Mouse (Mus musculus) MEL (cell line): ENCODE data around the gene Pgs1. TPM values are rescaled to one million over a fixed set of nuclear protein-coding genes. Genes with fewer than 3 reads are reported as not detected.

Source experiments
- DNase-seq: peaks from one replicate; pipeline ENCODE4 v3.0.0; 2011; ENCODE audit warnings: low read depth, low spot score
- H3K27ac ChIP-seq: 2 replicates; pipeline ENCODE4 v1.5.1; 2012; ENCODE audit warnings: low read depth, mild to moderate bottlenecking, control low read depth, low read length, moderate library complexity; ENCODE audit not compliant: control insufficient read depth
- H3K27me3 ChIP-seq, 2 experiments: fragments of 150-350 bp in 1 of 2; sonication (generic) in 1 of 2; 2 replicates each; pipeline ENCODE4 v1.6.1; 2012; ENCODE audit warnings: low read length in 2 of 2, mild to moderate bottlenecking in 2 of 2, improper control_type of control experiment in 1 of 2, moderate library complexity in 1 of 2; ENCODE audit not compliant: insufficient read depth in 2 of 2, control insufficient read depth in 1 of 2
- H3K36me3 ChIP-seq, 2 experiments: 2 replicates each; pipeline ENCODE4 v1.6.1; 2012 to 2014; ENCODE audit warnings: low read length in 2 of 2, improper control_type of control experiment in 1 of 2, inconsistent platforms in 1 of 2, mild to moderate bottlenecking in 1 of 2; ENCODE audit not compliant: insufficient read depth in 2 of 2, control insufficient read depth in 1 of 2
- H3K4me1 ChIP-seq, 2 experiments: fragments of 150-350 bp in 1 of 2; sonication (generic) in 1 of 2; 2 replicates each; pipeline ENCODE4 v1.6.1; 2012; ENCODE audit warnings: low read length in 2 of 2, improper control_type of control experiment in 1 of 2, mild to moderate bottlenecking in 1 of 2; ENCODE audit not compliant: insufficient read depth in 2 of 2, control insufficient read depth in 1 of 2
- H3K4me3 ChIP-seq, 2 experiments: fragments of 150-350 bp in 1 of 2; sonication (generic) in 1 of 2; 2 replicates each; pipeline ENCODE4 v1.5.1; 2012; ENCODE audit warnings: low read depth in 2 of 2, low read length in 2 of 2, mild to moderate bottlenecking in 2 of 2, moderate library complexity in 2 of 2, control low read depth in 1 of 2, improper control_type of control experiment in 1 of 2; ENCODE audit not compliant: control insufficient read depth in 1 of 2, insufficient read depth in 1 of 2
- H3K79me2 ChIP-seq: 2 replicates; pipeline ENCODE4 v1.6.1; 2012; ENCODE audit warnings: mild to moderate bottlenecking, low read length, moderate library complexity; ENCODE audit not compliant: control insufficient read depth, poor library complexity, insufficient read depth
- H3K9ac ChIP-seq: 2 replicates; pipeline ENCODE4 v1.6.1; 2012; ENCODE audit warnings: low read depth, mild to moderate bottlenecking, control low read depth, low read length, moderate library complexity; ENCODE audit not compliant: control insufficient read depth, poor library complexity, severe bottlenecking
- H3K9me3 ChIP-seq: fragments of 150-350 bp; sonication (generic); replicated peaks from 2 replicates; pipeline ENCODE4 v1.6.1; 2012; ENCODE audit warnings: mild to moderate bottlenecking, low read length, improper control_type of control experiment, moderate library complexity; ENCODE audit not compliant: insufficient read depth
- ELF1 ChIP-seq: IDR thresholded peaks from 2 replicates; pipeline ENCODE4 v1.6.1; 2014; ENCODE audit warnings: low read depth, mild to moderate bottlenecking, inconsistent platforms, low read length, improper control_type of control experiment, moderate library complexity
- EP300 ChIP-seq, 2 experiments: IDR thresholded peaks; 2 replicates each; pipeline ENCODE4 v1.6.1; 2011; ENCODE audit warnings: improper control_type of control experiment in 2 of 2, low read length in 2 of 2, low read depth in 1 of 2, mild to moderate bottlenecking in 1 of 2
- ETS1 ChIP-seq: IDR thresholded peaks from 2 replicates; pipeline ENCODE4 v1.6.1; 2012; ENCODE audit warnings: low read depth, mild to moderate bottlenecking, inconsistent platforms, low read length, improper control_type of control experiment, moderate library complexity
- GABPA ChIP-seq: IDR thresholded peaks from 2 replicates; pipeline ENCODE4 v1.6.1; 2012; ENCODE audit warnings: low read depth, mild to moderate bottlenecking, inconsistent platforms, low read length, improper control_type of control experiment, moderate library complexity
- GATA1 ChIP-seq: IDR thresholded peaks from 2 replicates; pipeline ENCODE4 v1.6.1; 2011; ENCODE audit warnings: low read depth, low read length, improper control_type of control experiment
- JUND ChIP-seq: IDR thresholded peaks from 2 replicates; pipeline ENCODE4 v1.6.1; 2011; ENCODE audit warnings: low read depth, mild to moderate bottlenecking, improper control_type of control experiment, low read length
- KAT2A ChIP-seq: conservative IDR thresholded peaks from 2 replicates; pipeline ENCODE4 v1.6.1; 2012; ENCODE audit warnings: low read depth, low read length, improper control_type of control experiment, inconsistent platforms
- MAFK ChIP-seq: IDR thresholded peaks from 2 replicates; pipeline ENCODE4 v1.6.1; 2011; ENCODE audit warnings: low read depth, mild to moderate bottlenecking, low read length, improper control_type of control experiment, borderline replicate concordance
- MAX ChIP-seq: IDR thresholded peaks from 2 replicates; pipeline ENCODE4 v1.6.1; 2011; ENCODE audit warnings: low read length, improper control_type of control experiment
- MEF2A ChIP-seq: IDR thresholded peaks from 2 replicates; pipeline ENCODE4 v1.6.1; 2014; ENCODE audit warnings: low read depth, mild to moderate bottlenecking, inconsistent platforms, low read length, improper control_type of control experiment; ENCODE audit not compliant: poor library complexity, insufficient replicate concordance, severe bottlenecking; ENCODE audit errors: extremely low read depth
- MXI1 ChIP-seq: IDR thresholded peaks from 2 replicates; pipeline ENCODE4 v1.6.1; 2011; ENCODE audit warnings: mild to moderate bottlenecking, low read depth, low read length, improper control_type of control experiment
- MYB ChIP-seq: IDR thresholded peaks from 2 replicates; pipeline ENCODE4 v1.6.1; 2011; ENCODE audit warnings: mild to moderate bottlenecking, low read depth, low read length, improper control_type of control experiment
- MYC ChIP-seq: IDR thresholded peaks from 2 replicates; pipeline ENCODE4 v1.6.1; 2011; ENCODE audit warnings: low read depth, mild to moderate bottlenecking, low read length, improper control_type of control experiment, moderate library complexity
- NRF1 ChIP-seq: IDR thresholded peaks from 2 replicates; pipeline ENCODE4 v1.6.1; 2014; ENCODE audit warnings: low read depth, mild to moderate bottlenecking, inconsistent platforms, low read length, improper control_type of control experiment, moderate library complexity; ENCODE audit not compliant: poor library complexity, insufficient read depth, severe bottlenecking
- POLR2A ChIP-seq, 2 experiments: IDR thresholded peaks; 2 replicates each; pipeline ENCODE4 v1.6.1; 2011 to 2012; ENCODE audit warnings: low read length in 2 of 2, mild to moderate bottlenecking in 2 of 2, control low read depth in 1 of 2, improper control_type of control experiment in 1 of 2, low read depth in 1 of 2, moderate library complexity in 1 of 2; ENCODE audit not compliant: control insufficient read depth in 1 of 2, insufficient read depth in 1 of 2, poor library complexity in 1 of 2
- POLR2AphosphoS2 ChIP-seq: IDR thresholded peaks from 2 replicates; pipeline ENCODE4 v1.6.1; 2011; ENCODE audit warnings: low read length, improper control_type of control experiment
- RCOR1 ChIP-seq: IDR thresholded peaks from 2 replicates; pipeline ENCODE4 v1.6.1; 2012; ENCODE audit warnings: low read depth, mild to moderate bottlenecking, inconsistent platforms, low read length, improper control_type of control experiment
- SIN3A ChIP-seq: IDR thresholded peaks from 2 replicates; pipeline ENCODE4 v1.6.1; 2012; ENCODE audit warnings: low read length, improper control_type of control experiment, inconsistent platforms
- TAL1 ChIP-seq: IDR thresholded peaks from 2 replicates; pipeline ENCODE4 v1.6.1; 2012; ENCODE audit warnings: mild to moderate bottlenecking, inconsistent platforms, low read length, moderate library complexity, mixed read lengths
- TBP ChIP-seq: IDR thresholded peaks from 2 replicates; pipeline ENCODE4 v1.8.0; 2011; ENCODE audit warnings: low read depth, low read length, improper control_type of control experiment
- TCF12 ChIP-seq: IDR thresholded peaks from 2 replicates; pipeline ENCODE4 v1.6.1; 2014; ENCODE audit warnings: low read depth, mild to moderate bottlenecking, inconsistent platforms, low read length, improper control_type of control experiment, moderate library complexity
- UBTF ChIP-seq: IDR thresholded peaks from 2 replicates; pipeline ENCODE4 v1.6.1; 2012; ENCODE audit warnings: low read depth, mild to moderate bottlenecking, inconsistent platforms, low read length, improper control_type of control experiment, moderate library complexity, borderline replicate concordance; ENCODE audit not compliant: insufficient read depth
- USF1 ChIP-seq: IDR thresholded peaks from 2 replicates; pipeline ENCODE4 v1.6.1; 2014; ENCODE audit warnings: low read depth, mild to moderate bottlenecking, inconsistent platforms, low read length, improper control_type of control experiment, moderate library complexity
- USF2 ChIP-seq, 2 experiments: IDR thresholded peaks; 2 replicates each; pipeline ENCODE4 v1.6.1; 2011 to 2012; ENCODE audit warnings: improper control_type of control experiment in 2 of 2, low read length in 2 of 2, borderline replicate concordance in 1 of 2, inconsistent platforms in 1 of 2, low read depth in 1 of 2, mild to moderate bottlenecking in 1 of 2; ENCODE audit not compliant: insufficient read depth in 1 of 2
- ZC3H11A ChIP-seq: IDR thresholded peaks from 2 replicates; pipeline ENCODE4 v1.6.1; 2012; ENCODE audit warnings: low read depth, mild to moderate bottlenecking, inconsistent platforms, low read length, improper control_type of control experiment
- ZKSCAN1 ChIP-seq: IDR thresholded peaks from 2 replicates; pipeline ENCODE4 v1.6.1; 2012; ENCODE audit warnings: low read depth, mild to moderate bottlenecking, inconsistent platforms, low read length, improper control_type of control experiment, moderate library complexity
- ZNF384 ChIP-seq: IDR thresholded peaks from 2 replicates; pipeline ENCODE4 v1.6.1; 2012; ENCODE audit warnings: low read depth, mild to moderate bottlenecking, inconsistent platforms, low read length, improper control_type of control experiment
- polyA plus RNA-seq, 2 experiments: library from polyadenylated mRNA; stranded (reverse) in 1 of 2; unstranded in 1 of 2; fragments of >175 nt in 1 of 2; fragments of >200 nt in 1 of 2; gene quantifications; 2 replicates each; pipeline versions ENCODE4 v1.2.1 to v1.2.4; 2012; ENCODE audit warnings: low replicate concordance in 2 of 2, low read depth in 1 of 2; ENCODE audit not compliant: insufficient read length in 2 of 2, insufficient read depth in 1 of 2, missing spikeins in 1 of 2
- total RNA-seq: library from RNA; depleted of rRNA; stranded (reverse); fragments of 300-350 nt; gene quantifications from 2 replicates; pipeline ENCODE4 v1.2.3, GENCODE M21; 2012

The Pgs1 gene
- total and polyA plus RNA-seq, 3 experiments = 48.6 to 61.6 TPM; not detected in 1

DNA sequence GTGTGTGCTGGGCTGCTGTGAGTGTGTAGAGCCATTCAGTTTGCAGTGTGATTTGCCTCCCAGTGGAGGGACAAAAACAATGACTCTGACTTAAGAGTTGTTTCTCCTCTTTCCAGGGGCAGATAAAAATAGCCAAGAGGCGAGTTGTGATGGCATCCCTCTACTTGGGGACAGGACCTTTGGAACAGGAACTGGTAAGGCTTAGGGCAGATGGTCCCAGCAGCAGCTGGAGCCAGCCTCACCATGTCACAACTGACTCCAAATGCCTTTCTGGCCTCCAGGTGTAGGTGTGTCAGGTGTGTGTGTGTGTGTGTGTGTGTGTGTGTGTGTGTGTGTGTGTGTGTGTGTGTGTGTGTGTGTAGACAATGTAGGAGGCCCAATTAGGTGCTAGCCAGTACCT, 14.0 kb downstream of the Pgs1 start:
- peak; percentile 18 for DNase-seq
- no peaks in the 10 kb centered on the region for H3K27me3 ChIP-seq
- no peak overlapping the region for H3K9ac ChIP-seq
- H3K36me3 ChIP-seq = peaks cover 11 to 24% of the 10 kb centered on the region in 2 experiments
- H3K79me2 ChIP-seq = peaks cover 16% of the 10 kb centered on the region
- H3K27ac ChIP-seq = no peak overlapping the region
- H3K4me1 ChIP-seq = peaks cover 10 to 13% of the 10 kb centered on the region in 2 experiments
- TF ChIP-seq NRF1 = no peak
- no peak for TF ChIP-seq JUND
- no peak for TF ChIP-seq MAFK
- TF ChIP-seq POLR2AphosphoS2 = no peak
- no peak for TF ChIP-seq ZKSCAN1
- TF ChIP-seq TBP = no peak
- TF ChIP-seq ETS1 = no peak
- TF ChIP-seq RCOR1 = no peak
- TF ChIP-seq, all 39 proteins: peak for 0
- no peak overlapping the region for H3K4me3 ChIP-seq
- H3K9me3 ChIP-seq = no peaks in the 10 kb centered on the region

DNA sequence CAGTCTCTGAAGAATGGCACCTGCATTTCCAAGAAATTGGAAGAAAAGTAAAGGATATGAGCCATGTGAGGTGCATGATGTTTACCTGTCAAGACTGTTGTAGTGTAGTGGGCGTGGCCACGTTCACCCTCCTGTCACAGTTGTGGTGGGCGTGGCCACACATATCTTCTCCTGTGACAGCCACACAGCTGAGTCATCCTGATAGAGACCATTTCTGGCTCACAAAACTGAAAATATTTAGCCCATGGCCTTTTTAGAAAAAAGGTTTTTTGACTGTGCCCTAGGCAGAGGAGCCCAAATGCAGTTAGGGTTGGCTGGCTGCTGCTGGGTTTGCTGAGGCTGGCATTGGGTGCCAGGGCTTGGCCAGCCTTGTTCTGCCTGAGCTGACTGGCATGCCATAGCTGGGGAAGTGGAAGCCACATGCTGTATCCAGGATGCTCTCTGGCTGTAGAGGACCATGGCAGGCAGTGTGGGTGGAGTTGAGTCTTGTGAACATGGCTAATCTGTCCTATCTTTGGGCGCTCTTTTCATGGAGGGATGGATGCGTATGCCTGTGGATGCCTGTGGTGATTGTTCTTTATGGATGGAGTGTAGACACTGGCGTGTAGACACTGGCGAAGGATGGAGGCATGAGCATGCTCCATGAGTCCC, 14.6 kb downstream of the Pgs1 start:
- Histone ChIP-seq H3K4me1 (peaks cover 10 to 13% of the 10 kb centered on the region in 2 experiments), H3K4me3 (no peak overlapping the region), H3K79me2 (peaks cover 13% of the 10 kb centered on the region; the same call in 1 of the 2 replicates), H3K9ac (no peak overlapping the region), H3K36me3 (peaks cover 11 to 26% of the 10 kb centered on the region in 2 experiments), H3K9me3 (no peaks in the 10 kb centered on the region), H3K27ac (peak overlapping the region; percentile 70), H3K27me3 (no peaks in the 10 kb centered on the region)
- no peak for TF ChIP-seq KAT2A
- TF ChIP-seq TBP = no peak
- TF ChIP-seq ELF1 = no peak
- TF ChIP-seq GABPA = peak; percentile 75
- TF ChIP-seq GATA1 = peak; percentile 85
- TF ChIP-seq TCF12 = peak; percentile 58
- TF ChIP-seq JUND = no peak
- TF ChIP-seq USF2 (IDR thresholded peaks at IDR 0.05; ENCODE audit: borderline replicate concordance in 1 of 2, insufficient read depth in 1 of 2, low read depth in 1 of 2, low read length in 2 of 2) = no peak
- no peak for TF ChIP-seq MYB
- TF ChIP-seq MEF2A = no peak
- TF ChIP-seq POLR2A (IDR thresholded peaks at IDR 0.05; ENCODE audit: control insufficient read depth in 1 of 2, insufficient read depth in 1 of 2, low read depth in 1 of 2, low read length in 2 of 2, poor library complexity in 1 of 2) = 0 out of 4 replicates have a peak, but pooled peaks of 1 of the 2 experiments have one; percentile 21
- TF ChIP-seq USF1 = 0 out of 2 replicates have a peak, but pooled peaks have one; percentile 28
- TF ChIP-seq ZC3H11A = no peak
- 0 out of 2 replicates have a peak, but pooled peaks have one; percentile 42 for TF ChIP-seq MYC
- peak; percentile 50; the same call in 1 of the 2 replicates for TF ChIP-seq TAL1
- TF ChIP-seq ETS1 = peak; percentile 89
- TF ChIP-seq EP300 (IDR thresholded peaks at IDR 0.05; ENCODE audit: low read depth in 1 of 2, low read length in 2 of 2) = peak; percentile 59 to 77; a peak in 3 of 4 replicates
- TF ChIP-seq RCOR1 = 0 out of 2 replicates have a peak, but pooled peaks have one; percentile 8
- no peak for TF ChIP-seq POLR2AphosphoS2
- peak; percentile 98 for TF ChIP-seq SIN3A
- peak; percentile 64; the same call in 1 of the 2 replicates for TF ChIP-seq MAX
- TF ChIP-seq MAFK = no peak
- TF ChIP-seq ZKSCAN1 = no peak
- TF ChIP-seq UBTF = no peak
- peak; percentile 95 for TF ChIP-seq MXI1
- TF ChIP-seq ZNF384 = peak; percentile 25; the same call in 1 of the 2 replicates
- peak; percentile 91 for DNase-seq
